Mouse (Mus musculus) heart, adult 2 months (tissue): ENCODE results near the gene Itpr2. TPM values are rescaled to one million over a fixed set of nuclear protein-coding genes. Genes with fewer than 3 reads are reported as not detected.

Experiments used
- DNase-seq, 2 experiments: peaks; one replicate each; pipeline ENCODE4 v3.0.0; 2021
- H3K27ac ChIP-seq: fragments of 200-600 bp; 2 replicates; pipeline ENCODE4 v1.8.1; 2022
- H3K27me3 ChIP-seq: fragments of 200-500 bp; 2 replicates; pipeline ENCODE4 v1.6.1; 2012; ENCODE audit warnings: mild to moderate bottlenecking, low read length, inconsistent platforms, mixed read lengths; ENCODE audit not compliant: control insufficient read depth, insufficient read depth
- H3K36me3 ChIP-seq: fragments of 200-500 bp; 2 replicates; pipeline ENCODE4 v1.6.1; 2012; ENCODE audit warnings: low read length, inconsistent platforms; ENCODE audit not compliant: control insufficient read depth, insufficient read depth
- H3K4me1 ChIP-seq: fragments of 200-500 bp; 2 replicates; pipeline ENCODE4 v1.6.1; 2011; ENCODE audit warnings: low read length; ENCODE audit not compliant: control insufficient read depth, insufficient read depth
- H3K4me3 ChIP-seq: fragments of 200-600 bp; 2 replicates; pipeline ENCODE4 v1.8.1; 2022
- H3K79me2 ChIP-seq: fragments of 200-500 bp; replicated peaks from 2 replicates; pipeline ENCODE4 v1.6.1; 2012; ENCODE audit warnings: mild to moderate bottlenecking, inconsistent platforms, low read length, moderate library complexity, mixed read lengths; ENCODE audit not compliant: control insufficient read depth, insufficient read depth
- H3K9ac ChIP-seq: fragments of 200-500 bp; 2 replicates; pipeline ENCODE4 v1.6.1; 2012; ENCODE audit warnings: low read depth, mild to moderate bottlenecking, control low read depth, inconsistent platforms, low read length, mixed read lengths
- CTCF ChIP-seq: fragments of 200-600 bp; IDR thresholded peaks from 2 replicates; pipeline ENCODE4 v1.8.1; 2022; ENCODE audit warnings: antibody characterized with exemption, mild to moderate bottlenecking, moderate library complexity
- EP300 ChIP-seq: fragments of 200-500 bp; IDR thresholded peaks from 2 replicates; pipeline ENCODE4 v1.6.1; 2011; ENCODE audit warnings: low read depth, low read length, control low read depth; ENCODE audit not compliant: insufficient read depth
- POLR2A ChIP-seq: fragments of 200-500 bp; IDR thresholded peaks from 2 replicates; pipeline ENCODE4 v1.6.1; 2011; ENCODE audit warnings: mild to moderate bottlenecking, low read depth, low read length, control low read depth; ENCODE audit not compliant: insufficient read depth
- WGBS: fragments of 180-500 bp; shearing (Covaris S2); methylation state at CpG from one replicate; pipeline ENCODE4 v1.1.7; 2018; 5-methylcytosine and 5-hydroxymethylcytosine counted together
- intact Hi-C: fragments of 180-260 bp; cut with DNase I; formaldehyde crosslinking; loops from one replicate; pipeline ENCODE4 v1.15.1; 2025
- polyA plus RNA-seq: library from polyadenylated mRNA; depleted of rRNA; stranded (reverse); fragments of >200 nt; gene quantifications from 2 replicates; pipeline ENCODE4 v1.2.3, GENCODE M21; 2012
- total RNA-seq, 2 experiments: library from RNA; stranded (reverse); gene quantifications; 2 replicates each; pipeline ENCODE4 v1.2.3; 2021

Itpr2 gene
- total and polyA plus RNA-seq, 3 experiments = 6.6 to 23.7 (median 20.1) TPM

DNA sequence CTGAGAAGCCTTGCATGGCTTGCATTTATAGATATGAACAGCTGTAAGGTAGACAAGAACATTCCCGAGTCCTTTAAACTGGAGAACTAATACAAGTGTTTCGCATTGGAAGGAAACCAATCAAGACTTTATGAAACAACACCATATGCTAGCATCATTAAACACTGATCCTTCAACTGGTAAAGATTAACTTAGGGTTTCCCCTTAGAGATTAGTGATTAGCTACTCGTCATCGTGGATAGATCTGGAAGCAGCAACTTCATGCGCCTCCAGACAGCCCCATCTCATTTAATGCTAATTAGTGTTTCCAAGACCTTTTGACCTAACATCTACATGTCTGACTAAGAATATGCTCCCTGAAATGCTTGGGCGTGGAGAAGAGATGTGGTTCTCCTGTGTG, 255.7 kb downstream of the Itpr2 start:
- H3K4me1 ChIP-seq = no peaks in the 10 kb centered on the region; the same call in 1 of the 2 replicates
- no peaks in the 10 kb centered on the region for H3K36me3 ChIP-seq
- TF ChIP-seq POLR2A = no peak
- TF ChIP-seq CTCF = no peak
- no peak for TF ChIP-seq EP300
- H3K27ac ChIP-seq = no peak overlapping the region
- H3K9ac ChIP-seq = no peak overlapping the region
- H3K79me2 ChIP-seq = no peaks in the 10 kb centered on the region
- WGBS = 74% methylated on average over 6 of the region's 6 CpGs
- no peak overlapping the region for H3K4me3 ChIP-seq
- DNase-seq = no peak
- intact Hi-C loops = no loop called here
- no peaks in the 10 kb centered on the region for H3K27me3 ChIP-seq

DNA sequence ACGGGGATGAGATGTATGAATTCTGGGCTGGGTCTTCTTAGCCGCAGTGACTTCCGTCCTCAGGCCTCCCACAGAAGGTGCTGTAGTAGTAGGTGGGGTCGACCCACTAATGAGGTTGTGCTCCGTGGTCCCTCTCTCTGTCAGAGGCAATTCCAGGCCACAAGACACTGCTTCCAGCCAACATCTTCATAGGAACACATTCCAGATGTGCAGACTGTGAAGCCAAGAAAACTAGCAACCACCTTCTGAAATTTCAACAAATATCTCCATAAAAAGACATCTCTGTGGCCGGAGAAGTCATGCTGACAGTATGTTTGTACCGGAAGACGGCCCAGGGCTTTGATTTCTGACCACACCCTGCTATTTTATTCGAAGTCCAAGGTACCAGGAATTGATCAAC, 256.1 kb downstream of the Itpr2 start:
- TF ChIP-seq CTCF (no peak), POLR2A (no peak), EP300 (no peak)
- H3K4me1 ChIP-seq = no peaks in the 10 kb centered on the region; the same call in 1 of the 2 replicates
- DNase-seq = no peak
- H3K27ac ChIP-seq = no peak overlapping the region
- no peak overlapping the region for H3K9ac ChIP-seq
- H3K4me3 ChIP-seq = no peak overlapping the region
- no peaks in the 10 kb centered on the region for H3K36me3 ChIP-seq
- WGBS = 88% methylated on average over 9 of the region's 9 CpGs
- H3K79me2 ChIP-seq = no peaks in the 10 kb centered on the region
- H3K27me3 ChIP-seq = no peaks in the 10 kb centered on the region
- intact Hi-C loops = no loop called here

DNA sequence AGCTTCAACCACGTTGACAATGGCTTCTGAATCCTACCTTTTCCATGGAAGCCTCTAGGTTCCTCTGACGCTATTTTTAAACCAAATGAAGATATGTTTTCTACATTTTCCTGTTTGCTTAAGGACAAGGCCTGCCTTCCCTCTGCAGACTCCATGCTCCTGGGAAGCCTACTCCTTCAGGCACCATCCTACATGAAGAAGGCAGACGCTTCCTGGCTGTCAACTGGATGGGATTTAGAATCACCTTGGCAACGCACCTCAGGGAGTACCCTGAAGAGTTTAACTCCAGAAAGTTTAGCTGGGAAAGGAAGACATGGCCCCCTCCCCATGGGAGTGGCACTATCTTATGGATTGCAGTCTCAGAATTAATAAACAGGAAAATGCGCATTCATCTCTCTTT, 259.0 kb downstream of the Itpr2 start:
- 67% methylated on average over 5 of the region's 5 CpGs for WGBS
- no peaks in the 10 kb centered on the region for H3K36me3 ChIP-seq
- H3K4me3 ChIP-seq = no peak overlapping the region
- no peak overlapping the region for H3K9ac ChIP-seq
- no peak overlapping the region for H3K27ac ChIP-seq
- H3K4me1 ChIP-seq = no peaks in the 10 kb centered on the region
- no peak for DNase-seq
- no peaks in the 10 kb centered on the region for H3K27me3 ChIP-seq
- intact Hi-C loops = no loop called here
- H3K79me2 ChIP-seq = no peaks in the 10 kb centered on the region
- TF ChIP-seq EP300 = no peak
- no peak for TF ChIP-seq POLR2A
- TF ChIP-seq CTCF = no peak

DNA sequence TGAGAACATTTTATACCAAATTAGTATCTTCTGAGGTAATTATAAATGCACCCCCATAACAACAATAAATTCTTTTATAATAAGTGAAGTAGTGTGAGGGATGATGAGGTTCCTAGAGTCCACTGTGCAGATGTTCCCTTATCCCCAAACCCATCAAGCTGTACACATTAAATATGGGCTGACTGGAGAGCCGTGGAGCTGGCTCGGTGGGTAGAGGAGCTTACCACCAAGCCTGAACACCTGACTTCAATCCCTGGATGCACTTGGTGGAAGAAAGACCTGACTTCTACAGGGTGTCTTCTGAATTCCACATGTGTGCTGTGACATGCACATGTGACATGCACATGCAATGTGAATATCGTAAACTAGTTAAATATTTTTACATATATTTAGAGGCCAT, 260.7 kb downstream of the Itpr2 start:
- intact Hi-C loops = no loop called here
- 94% methylated on average over 3 of the region's 3 CpGs for WGBS
- no peaks in the 10 kb centered on the region for H3K36me3 ChIP-seq

DNA sequence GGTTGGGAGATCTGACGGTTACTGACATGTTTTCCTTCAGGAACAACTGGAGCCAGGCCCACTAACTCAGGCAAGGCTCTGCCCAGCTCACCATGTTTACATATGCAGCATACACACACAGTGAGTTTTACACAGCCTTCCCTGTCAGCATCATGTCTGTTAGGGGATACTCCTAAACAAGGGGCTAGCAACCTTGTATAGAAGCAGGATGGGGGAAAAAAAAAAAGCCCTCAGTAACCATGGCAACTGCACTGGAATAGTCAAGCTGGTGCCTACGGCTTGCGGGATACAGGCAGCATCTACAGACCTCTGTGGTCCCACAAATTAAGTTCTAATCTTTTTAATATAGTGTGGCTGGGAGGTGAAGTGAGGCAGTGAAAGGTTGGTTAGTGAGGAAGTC, 266.9 kb downstream of the Itpr2 start:
- intact Hi-C loops = no loop called here
- Histone ChIP-seq H3K36me3 (no peaks in the 10 kb centered on the region), H3K79me2 (no peaks in the 10 kb centered on the region), H3K27ac (no peak overlapping the region), H3K4me3 (no peak overlapping the region), H3K4me1 (no peaks in the 10 kb centered on the region), H3K27me3 (no peaks in the 10 kb centered on the region), H3K9ac (no peak overlapping the region)
- no peak for DNase-seq
- 84% methylated on average over 3 of the region's 3 CpGs for WGBS
- no peak for TF ChIP-seq POLR2A
- TF ChIP-seq EP300 = no peak
- no peak for TF ChIP-seq CTCF

More for the DNA sequence above, 260.7 kb downstream of the Itpr2 start:
- no peaks in the 10 kb centered on the region for H3K4me1 ChIP-seq
- DNase-seq = no peak
- no peak overlapping the region for H3K27ac ChIP-seq
- H3K79me2 ChIP-seq = no peaks in the 10 kb centered on the region
- no peak overlapping the region for H3K4me3 ChIP-seq
- TF ChIP-seq CTCF = no peak
- TF ChIP-seq POLR2A = no peak
- TF ChIP-seq EP300 = no peak
- H3K9ac ChIP-seq = no peak overlapping the region
- H3K27me3 ChIP-seq = no peaks in the 10 kb centered on the region

DNA sequence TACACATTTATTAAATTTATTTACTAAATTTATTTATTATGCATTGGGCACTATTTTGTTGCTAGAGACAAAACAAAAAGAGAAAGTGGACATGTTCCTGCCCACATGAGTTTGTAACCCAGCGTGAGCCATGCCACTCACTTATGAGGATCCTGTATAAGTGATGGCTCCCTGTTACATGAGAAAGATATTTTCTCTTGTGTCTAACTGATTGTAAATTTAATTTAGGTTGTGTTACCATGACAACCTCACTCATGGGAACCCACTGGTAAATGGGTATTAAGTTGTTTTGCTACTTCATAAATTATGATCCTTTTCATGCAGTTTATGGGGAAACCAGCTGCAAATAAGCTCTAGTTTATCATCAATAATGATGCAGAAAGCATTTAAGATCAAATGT, 267.6 kb downstream of the Itpr2 start:
- WGBS = 100% methylated on average over 1 of the region's 1 CpGs
- Histone ChIP-seq H3K9ac (no peak overlapping the region), H3K27ac (no peak overlapping the region), H3K27me3 (no peaks in the 10 kb centered on the region), H3K4me1 (no peaks in the 10 kb centered on the region), H3K4me3 (no peak overlapping the region), H3K36me3 (no peaks in the 10 kb centered on the region), H3K79me2 (no peaks in the 10 kb centered on the region)
- TF ChIP-seq POLR2A (no peak), EP300 (no peak), CTCF (no peak)
- DNase-seq = no peak
- intact Hi-C loops = no loop called here
